Mouse (Mus musculus): ENCODE results near the gene Trappc4.
"Not testable (repeated sequence)": the region's sequence is repeated elsewhere in the genome, so short reads cannot be mapped to it uniquely, and the experiment has no call there.

The Trappc4 gene

DNA sequence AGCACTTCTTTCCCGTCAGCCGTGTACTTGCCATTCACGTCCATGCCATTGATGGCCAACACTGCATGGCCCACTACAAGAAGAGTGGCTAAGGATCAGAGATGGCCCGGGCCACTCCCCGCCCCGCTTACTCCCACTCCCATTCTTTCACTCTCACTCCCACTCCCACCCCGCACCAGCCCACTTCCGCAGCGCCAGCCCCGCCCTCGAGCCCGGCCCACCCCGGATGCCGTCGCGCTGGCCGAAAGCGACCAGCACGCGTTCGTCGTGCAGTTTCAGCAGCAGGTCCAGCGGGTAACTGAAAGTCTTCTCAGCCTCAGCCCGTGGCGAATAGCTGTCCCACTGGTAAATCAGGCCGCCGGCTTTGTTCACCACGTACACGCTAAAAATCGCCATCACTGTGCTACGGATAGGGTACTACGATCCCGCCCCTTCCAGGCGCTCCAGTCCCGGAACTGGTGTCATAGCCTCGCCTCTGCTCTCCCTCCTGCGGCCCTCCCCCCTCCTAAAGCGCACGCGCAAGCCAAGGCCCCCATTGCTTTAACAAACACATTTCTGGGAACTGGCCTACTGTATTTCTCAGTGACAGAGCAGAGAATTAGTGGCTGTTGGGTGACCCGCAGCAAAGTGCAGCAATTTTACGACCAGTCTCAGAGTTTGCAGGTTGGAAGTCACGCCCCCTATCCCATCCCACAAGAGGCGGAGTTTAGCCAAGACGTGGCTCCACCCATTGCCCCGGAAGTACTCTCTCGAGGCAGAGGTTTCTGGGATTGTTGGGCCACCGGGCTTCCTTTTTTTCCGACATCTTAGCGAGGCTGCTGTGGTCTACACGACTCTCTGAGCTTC, at the start of gene Trappc4, which contains the start of gene Rps25:
Gene Trappc4, minus strand, starts transcription at position 695 of the 846 bp plus-strand sequence.
Gene Rps25, plus strand, starts transcription at position 234 of the 846 bp plus-strand sequence.
- peak; percentile 87 for DNase-seq (ENCODE audit: low read depth, low spot score)

GRCm38 (mm10) chr9:44454891-44455220, 47.5 kb upstream of the Trappc4 start, which contains the start of gene Upk2:
Gene Upk2, minus strand, starts transcription at chr9:44454976.
- DNase-seq (ENCODE audit: low read depth, low spot score): no peak

DNA sequence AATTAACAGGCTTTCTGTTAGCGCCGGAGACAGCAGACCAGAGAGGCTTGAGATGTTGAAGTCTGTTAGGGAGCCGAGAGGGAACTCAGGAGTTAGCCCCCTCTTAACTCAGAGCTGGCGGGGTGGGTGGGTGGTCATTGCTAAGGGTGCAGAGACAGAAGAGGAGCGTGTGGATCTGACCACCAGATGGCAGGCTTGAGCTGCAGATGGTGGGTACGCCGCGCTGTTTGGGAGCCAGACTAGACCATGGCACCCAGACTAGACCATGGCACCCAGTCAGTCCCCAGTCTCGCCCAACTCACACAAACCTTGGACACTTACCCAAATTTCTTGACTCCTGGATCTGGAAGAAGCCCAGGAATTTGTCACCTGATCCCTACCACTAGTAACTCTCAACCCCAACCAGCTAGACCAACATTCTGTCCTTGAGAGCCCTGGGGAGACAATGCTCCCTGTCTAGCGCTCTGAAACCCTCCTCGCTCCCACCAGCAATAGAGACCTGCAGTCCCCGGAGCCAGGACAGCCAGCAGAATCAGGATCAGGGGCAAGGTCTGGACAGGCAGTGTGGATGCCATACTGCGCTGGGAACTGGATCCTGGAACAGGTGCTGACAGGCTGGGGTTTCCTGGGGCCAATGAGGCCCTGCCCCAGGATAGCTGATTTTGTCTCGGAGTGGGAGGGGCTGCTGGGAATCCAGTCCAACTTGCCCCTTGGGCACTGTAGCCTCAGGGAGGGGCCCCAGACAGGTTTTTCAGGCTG, 46.9 kb upstream of the Trappc4 start:
- peak; percentile 76 for DNase-seq (ENCODE audit: low read depth, low spot score)

- DNase-seq (ENCODE audit: low read depth, low spot score): no peak
These were observed 43.0 kb upstream of the Trappc4 start for GRCm38 (mm10) chr9:44450387-44450786.

GRCm38 (mm10) chr9:44444402-44445025, 37.1 kb upstream of the Trappc4 start:
- DNase-seq (ENCODE audit: low read depth, low spot score): not testable (repeated sequence)

DNA sequence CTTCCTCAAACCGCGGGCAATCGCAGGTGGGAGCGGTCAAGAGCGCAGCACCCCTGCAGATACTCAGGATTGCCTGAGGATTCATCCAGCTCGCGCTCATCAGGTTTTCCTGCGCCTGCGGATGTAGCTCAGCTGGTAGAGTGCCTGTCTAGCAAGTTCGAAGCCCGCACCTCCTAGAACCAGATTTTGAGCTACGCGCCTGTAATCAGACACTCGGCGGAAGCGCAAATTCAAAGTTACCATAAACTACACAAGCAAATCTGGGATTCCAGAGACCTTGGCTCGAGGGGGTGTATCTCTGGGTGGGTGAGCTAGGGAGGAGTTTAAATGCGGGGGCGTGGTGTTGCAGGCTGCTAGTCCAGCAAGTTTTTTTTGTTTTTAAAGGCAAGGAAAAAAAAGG, 33.6 kb upstream of the Trappc4 start, which contains the start of gene Foxr1:
Gene Foxr1, minus strand, starts transcription at position 176 of the 400 bp plus-strand sequence.
- DNase-seq (ENCODE audit: low read depth, low spot score): no peak

DNA sequence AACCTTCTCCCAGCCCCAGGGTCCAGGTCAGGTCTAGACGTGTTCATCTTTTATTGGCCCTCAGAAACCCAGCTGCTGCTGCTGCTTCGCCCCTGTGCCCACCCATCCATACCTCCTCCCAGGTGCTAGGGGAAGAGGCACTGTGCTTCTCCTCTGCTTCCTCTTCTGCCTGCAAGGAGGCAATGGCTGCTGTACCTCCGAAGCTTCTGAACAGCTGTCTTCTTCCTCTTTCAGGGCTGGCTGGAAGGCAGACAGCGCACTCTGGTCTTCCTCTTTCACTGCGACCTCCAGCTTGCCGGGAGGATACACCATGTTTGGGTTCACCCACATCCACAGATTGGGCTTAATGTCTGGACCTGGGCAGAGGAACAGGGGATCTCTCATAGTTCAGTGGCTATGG, 28.3 kb upstream of the Trappc4 start:
- DNase-seq (ENCODE audit: low read depth, low spot score): no peak

DNA sequence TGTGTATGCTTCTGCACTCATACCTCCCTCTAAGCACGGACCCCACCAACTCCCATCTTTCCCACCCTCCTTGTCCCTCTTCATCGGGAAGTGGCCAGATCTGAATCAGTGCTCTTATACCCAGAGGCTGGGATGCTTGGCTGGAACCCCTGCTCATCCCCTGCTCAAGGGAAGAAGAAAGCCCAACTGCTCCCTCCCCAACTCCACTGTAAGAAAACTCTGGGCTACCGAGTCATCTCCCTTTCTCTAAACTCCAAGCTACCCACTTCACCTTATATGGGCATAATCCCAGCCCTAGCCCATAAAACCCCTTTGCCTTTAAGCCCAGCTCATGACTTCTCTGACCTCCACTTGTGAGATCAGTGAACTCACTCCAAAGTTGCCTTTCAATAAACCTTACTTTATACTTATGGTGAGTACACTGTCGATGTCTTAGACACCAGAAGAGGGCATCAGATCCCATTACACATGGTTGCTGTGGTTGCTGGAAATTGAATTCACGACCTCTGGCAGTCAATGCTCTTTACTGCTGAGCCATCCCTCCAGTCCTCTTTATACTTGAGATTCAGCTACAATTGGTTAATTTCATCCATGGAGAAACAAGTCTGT, 25.3 kb upstream of the Trappc4 start:
- DNase-seq (ENCODE audit: low read depth, low spot score): no peak

GRCm38 (mm10) chr9:44423576-44423975, 16.2 kb upstream of the Trappc4 start:
- DNase-seq (ENCODE audit: low read depth, low spot score): no peak

- DNase-seq (ENCODE audit: low read depth, low spot score): no peak
These were observed 13.0 kb upstream of the Trappc4 start for GRCm38 (mm10) chr9:44420280-44420898.

DNA sequence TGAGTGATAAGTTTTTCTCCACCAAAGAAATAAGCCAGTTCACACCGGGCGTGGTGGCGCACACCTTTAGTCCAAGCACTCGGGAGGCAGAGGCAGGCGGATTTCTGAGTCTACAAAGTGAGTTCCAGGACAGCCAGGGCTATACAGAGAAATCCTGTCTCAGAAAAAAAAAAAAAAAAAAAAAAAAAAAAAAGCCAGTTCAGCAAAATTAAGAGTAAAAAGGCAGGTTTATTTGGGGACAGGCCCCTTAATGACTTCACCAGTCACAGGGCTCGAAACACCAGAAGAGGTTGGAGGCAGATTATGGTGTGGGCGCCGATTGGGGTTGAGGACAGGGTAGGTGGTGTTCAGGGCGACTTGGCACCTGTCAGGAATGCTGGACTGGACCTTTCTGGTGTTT, 12.3 kb upstream of the Trappc4 start:
- not testable (repeated sequence) for DNase-seq (ENCODE audit: low read depth, low spot score)

- no peak for DNase-seq (ENCODE audit: low read depth, low spot score)
These were observed 11.4 kb upstream of the Trappc4 start, which contains the start of gene Ccdc84 for GRCm38 (mm10) chr9:44418519-44419385. Gene Ccdc84, minus strand, starts transcription at chr9:44418569.

- peak; percentile 91 for DNase-seq (ENCODE audit: low read depth, low spot score)
These were observed 10.5 kb upstream of the Trappc4 start for GRCm38 (mm10) chr9:44417892-44418363.

- no peak for DNase-seq (ENCODE audit: low read depth, low spot score)
These were observed 9.9 kb upstream of the Trappc4 start for GRCm38 (mm10) chr9:44417156-44417891.

GRCm38 (mm10) chr9:44412781-44413180, 5.4 kb upstream of the Trappc4 start:
- no peak for DNase-seq (ENCODE audit: low read depth, low spot score)

DNA sequence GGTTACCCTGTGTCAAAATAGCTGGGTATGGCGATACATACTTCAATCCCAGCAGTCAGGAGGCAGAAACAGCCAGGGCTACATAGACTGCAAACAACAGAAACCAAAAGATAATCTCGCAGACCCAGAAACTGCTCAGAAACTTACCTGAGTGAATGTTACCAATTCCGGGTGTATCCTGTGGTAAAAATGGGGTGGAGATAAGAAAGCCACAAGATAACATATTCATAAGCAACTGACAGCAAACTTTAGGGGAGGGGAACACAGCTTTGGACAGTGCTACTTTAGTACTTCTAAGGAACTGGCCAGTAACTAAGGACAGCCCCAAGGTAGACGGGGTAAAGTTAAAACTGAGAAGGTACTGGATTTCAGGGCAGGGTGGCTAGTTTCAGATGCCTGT, 4.9 kb upstream of the Trappc4 start:
- no peak for DNase-seq (ENCODE audit: low read depth, low spot score)

GRCm38 (mm10) chr9:44411601-44412130, 4.3 kb upstream of the Trappc4 start:
- DNase-seq (ENCODE audit: low read depth, low spot score): no peak

DNA sequence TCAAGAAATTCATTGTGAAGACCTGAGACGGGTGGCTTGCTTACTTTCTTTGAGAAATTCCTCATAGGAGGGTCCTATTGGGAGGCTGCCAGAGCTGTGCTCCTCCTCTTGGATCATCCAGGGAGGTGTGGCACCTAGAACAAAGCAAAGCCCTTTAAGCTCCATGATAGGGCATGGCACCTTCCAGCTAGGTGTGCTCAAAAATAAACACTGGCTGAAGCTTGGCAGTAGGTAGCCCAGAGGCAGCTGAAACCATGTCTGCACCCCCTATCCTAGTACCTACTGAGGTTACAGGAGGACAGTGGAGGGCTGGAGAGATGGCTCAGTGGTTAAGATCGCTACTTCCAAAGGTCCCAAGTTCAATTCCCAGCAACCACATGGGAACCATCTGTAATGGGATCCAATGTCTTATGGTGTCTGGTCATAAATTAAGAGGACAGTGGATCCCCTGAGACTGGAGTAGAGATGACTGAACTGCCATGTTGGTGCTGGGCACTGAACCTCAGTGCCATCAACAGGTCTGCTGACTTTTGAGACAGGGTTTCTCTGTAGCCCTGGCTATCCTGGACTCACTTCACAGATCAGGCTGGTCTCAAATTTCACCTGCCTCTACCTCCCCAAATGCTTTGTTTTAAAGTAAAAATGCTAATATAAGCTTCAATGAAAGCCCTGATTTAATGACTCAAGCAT, 3.4 kb upstream of the Trappc4 start:
- DNase-seq (ENCODE audit: low read depth, low spot score): no peak
